Mouse (Mus musculus) ES-E14 (cell line): ENCODE results near the gene Dok7.

Experiments
- CHD2 ChIP-seq: IDR thresholded peaks from 2 replicates; pipeline ENCODE4 v1.6.1; 2014; ENCODE audit warnings: mild to moderate bottlenecking, low read depth, low read length, inconsistent platforms
- HCFC1 ChIP-seq: IDR thresholded peaks from 2 replicates; pipeline ENCODE4 v1.6.1; 2012; ENCODE audit warnings: low read length, inconsistent platforms, borderline replicate concordance; ENCODE audit not compliant: insufficient read depth
- ZC3H11A ChIP-seq: IDR thresholded peaks from 2 replicates; pipeline ENCODE4 v1.6.1; 2012; ENCODE audit warnings: low read depth, mild to moderate bottlenecking, inconsistent platforms, low read length, borderline replicate concordance
- ZNF384 ChIP-seq: IDR thresholded peaks from 2 replicates; pipeline ENCODE4 v1.6.1; 2012; ENCODE audit warnings: low read depth, low read length, inconsistent platforms

DNA sequence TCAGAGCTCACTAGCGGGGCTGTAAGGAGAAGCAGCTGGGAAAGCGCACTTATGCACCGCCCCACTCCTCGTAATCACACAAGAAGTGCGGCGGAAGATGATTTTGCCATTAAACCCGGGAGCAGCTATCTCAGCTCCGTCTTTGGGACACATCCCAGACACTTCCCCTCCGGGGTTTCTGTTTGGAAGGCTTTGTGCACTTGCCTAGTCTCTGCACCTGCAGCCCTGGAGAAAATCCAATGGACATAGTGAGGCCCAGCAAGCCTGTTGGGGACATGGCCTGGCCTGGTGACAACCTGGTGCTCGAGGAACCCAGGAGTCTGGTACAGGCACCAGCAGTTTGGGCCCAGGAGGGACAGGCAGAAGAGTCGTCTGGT lies 49.3 kb downstream of the Dok7 start:
- TF ChIP-seq ZC3H11A (no peak), CHD2 (no peak), HCFC1 (no peak), ZNF384 (no peak)
